Mouse (Mus musculus) adipocyte (in vitro differentiated cells): ENCODE results near the gene Dhx38.

Experiments used
- DNase-seq: peaks from one replicate; pipeline ENCODE4 v3.0.0-alpha.2; 2016; ENCODE audit warnings: low spot score

Gene Dhx38

GRCm38 (mm10) chr8:109544049-109544448 is 21.6 kb downstream of the Dhx38 start:
- no peak for DNase-seq

GRCm38 (mm10) chr8:109542748-109543519 is 22.7 kb downstream of the Dhx38 start:
- no peak for DNase-seq

- no peak for DNase-seq
Measured at GRCm38 (mm10) chr8:109542165-109542564, 23.5 kb downstream of the Dhx38 start.

GRCm38 (mm10) chr8:109536703-109537102 is 29.0 kb downstream of the Dhx38 start:
- peak; percentile 77 for DNase-seq

- peak; percentile 41 for DNase-seq
Measured at GRCm38 (mm10) chr8:109535140-109535990, 30.3 kb downstream of the Dhx38 start.

- DNase-seq: no peak
Measured at GRCm38 (mm10) chr8:109524008-109524407, 41.7 kb downstream of the Dhx38 start.

- DNase-seq: no peak
Measured at GRCm38 (mm10) chr8:109505560-109505959, 60.1 kb downstream of the Dhx38 start.

- no peak for DNase-seq
Measured at GRCm38 (mm10) chr8:109503566-109503965, 62.1 kb downstream of the Dhx38 start.

GRCm38 (mm10) chr8:109499009-109499717 is 66.5 kb downstream of the Dhx38 start:
- no peak for DNase-seq
